Mouse (Mus musculus) hindbrain, embryonic 16.5 days (tissue): Measurements from ENCODE around the gene Cyp2t4. TPM values are rescaled to one million over a fixed set of nuclear protein-coding genes. Genes with fewer than 3 reads are reported as not detected.

ENCODE experiments used
- ATAC-seq: fragments of 200-750 bp; cut with Nextera tagmentation; 2 replicates; pipeline ENCODE4 v1.8.0; 2017; ENCODE audit warnings: moderate TSS enrichment, moderate library complexity
- H3K27ac ChIP-seq: fragments of 300-500 bp; sonication (generic); 2 replicates; pipeline ENCODE4 v1.5.1; 2014; ENCODE audit warnings: low read depth, mild to moderate bottlenecking, control low read depth, low read length, moderate library complexity
- H3K27me3 ChIP-seq: fragments of 300-500 bp; sonication (generic); replicated peaks from 2 replicates; pipeline ENCODE4 v1.6.1; 2014; ENCODE audit warnings: low read length; ENCODE audit not compliant: control insufficient read depth, insufficient read depth
- H3K36me3 ChIP-seq: fragments of 300-500 bp; sonication (generic); 2 replicates; pipeline ENCODE4 v1.6.1; 2014; ENCODE audit warnings: mild to moderate bottlenecking, low read length, moderate library complexity, mixed read lengths; ENCODE audit not compliant: control insufficient read depth, insufficient read depth
- H3K4me1 ChIP-seq: fragments of 300-500 bp; sonication (generic); 2 replicates; pipeline ENCODE4 v1.6.1; 2014; ENCODE audit warnings: low read depth, low read length; ENCODE audit not compliant: control insufficient read depth, insufficient read depth
- H3K4me2 ChIP-seq: fragments of 300-500 bp; sonication (generic); 2 replicates; pipeline ENCODE4 v1.6.1; 2014; ENCODE audit warnings: mild to moderate bottlenecking, low read length, control low read depth, moderate library complexity
- H3K4me3 ChIP-seq: fragments of 300-500 bp; sonication (generic); 2 replicates; pipeline ENCODE4 v1.5.1; 2014; ENCODE audit warnings: mild to moderate bottlenecking, low read length, control low read depth, moderate library complexity
- H3K9ac ChIP-seq: fragments of 300-500 bp; sonication (generic); 2 replicates; pipeline ENCODE4 v1.6.1; 2014; ENCODE audit warnings: low read depth, mild to moderate bottlenecking, control low read depth, low read length, moderate library complexity
- H3K9me3 ChIP-seq: fragments of 300-500 bp; sonication (generic); 2 replicates; pipeline ENCODE4 v1.6.1; 2014; ENCODE audit warnings: mild to moderate bottlenecking, low read length, moderate library complexity; ENCODE audit not compliant: control insufficient read depth
- WGBS: fragments of 180-500 bp; shearing (Covaris S2); extraction: QIAGEN DNeasy Blood & Tissue Kit; methylation state at CpG from one replicate; pipeline ENCODE4 v1.1.7; 2014; 5-methylcytosine and 5-hydroxymethylcytosine counted together
- polyA plus RNA-seq: library from polyadenylated mRNA; unstranded; fragments of >200 nt; fragmentation: Nextera tagmentation; extraction: Ambion mirVana; gene quantifications from 2 replicates; pipeline ENCODE4 v1.2.1, GENCODE M21; 2015

Gene Cyp2t4
- polyA plus RNA-seq, 1 experiment from 2014 or later = 0.13 TPM

DNA sequence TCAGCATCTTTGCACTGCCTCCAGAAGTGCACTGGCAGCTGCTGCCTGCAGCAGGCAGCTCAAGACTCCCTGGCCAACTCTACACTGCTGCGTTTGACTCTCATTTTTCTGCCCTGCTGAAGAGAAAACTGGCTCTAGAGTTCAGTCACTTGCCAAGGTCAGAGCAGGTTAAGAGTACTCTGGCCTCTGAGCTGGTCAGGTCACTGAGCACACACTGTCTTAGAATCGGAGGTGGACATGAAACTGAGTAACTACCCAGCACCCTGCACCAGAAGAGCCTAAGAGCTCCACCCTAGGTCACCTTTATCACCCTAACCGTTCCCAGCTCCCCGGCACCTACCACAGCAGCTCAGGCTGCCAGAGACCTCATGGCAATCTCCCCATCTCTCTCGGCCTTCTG is 32.5 kb downstream of the Cyp2t4 start:
- Histone ChIP-seq H3K4me1 (no peaks in the 10 kb centered on the region), H3K4me2 (no peak overlapping the region), H3K27ac (no peak overlapping the region), H3K4me3 (no peak overlapping the region), H3K9me3 (no peaks in the 10 kb centered on the region), H3K27me3 (no peaks in the 10 kb centered on the region), H3K36me3 (peaks cover 57% of the 10 kb centered on the region), H3K9ac (no peak overlapping the region)
- WGBS = 93% methylated on average over 5 of the region's 5 CpGs
- ATAC-seq = no peak

DNA sequence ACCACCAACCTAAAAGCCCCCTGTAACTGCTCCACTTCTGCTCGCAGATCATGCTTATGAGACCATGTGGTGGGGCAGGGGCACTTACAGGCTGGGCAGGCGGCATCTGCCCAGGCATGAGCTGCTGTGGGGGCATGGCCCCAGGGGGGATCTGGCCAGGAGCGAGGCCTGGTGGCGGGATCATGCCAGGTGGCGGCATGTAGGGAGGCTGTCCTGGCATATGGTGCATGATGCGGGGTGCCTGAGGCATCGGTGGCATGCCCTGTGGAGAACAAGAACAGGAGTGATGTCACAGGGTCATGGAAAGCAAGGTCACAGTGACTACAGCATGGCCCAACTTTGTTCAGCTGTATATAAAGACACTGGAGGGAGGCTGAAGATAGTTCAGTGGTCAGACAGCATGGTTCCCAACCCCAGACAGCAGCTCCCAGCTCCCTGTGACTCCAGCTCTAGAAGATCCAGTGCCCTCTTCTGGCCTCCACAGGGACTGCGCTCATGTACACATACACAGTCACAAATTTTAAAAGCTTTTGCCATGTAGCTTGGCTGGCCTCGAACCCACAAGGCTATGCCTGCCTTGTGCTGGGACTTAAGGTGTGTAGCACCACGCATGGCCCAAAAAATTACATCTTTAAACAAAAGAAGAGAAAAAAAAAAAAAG is 35.9 kb downstream of the Cyp2t4 start:
- Histone ChIP-seq H3K36me3 (peaks cover 75% of the 10 kb centered on the region), H3K9me3 (no peaks in the 10 kb centered on the region), H3K4me1 (peaks cover 10% of the 10 kb centered on the region), H3K27ac (no peak overlapping the region), H3K4me3 (no peak overlapping the region), H3K9ac (no peak overlapping the region), H3K4me2 (no peak overlapping the region), H3K27me3 (no peaks in the 10 kb centered on the region)
- WGBS = 81% methylated on average over 10 of the region's 10 CpGs
- ATAC-seq = no peak

DNA sequence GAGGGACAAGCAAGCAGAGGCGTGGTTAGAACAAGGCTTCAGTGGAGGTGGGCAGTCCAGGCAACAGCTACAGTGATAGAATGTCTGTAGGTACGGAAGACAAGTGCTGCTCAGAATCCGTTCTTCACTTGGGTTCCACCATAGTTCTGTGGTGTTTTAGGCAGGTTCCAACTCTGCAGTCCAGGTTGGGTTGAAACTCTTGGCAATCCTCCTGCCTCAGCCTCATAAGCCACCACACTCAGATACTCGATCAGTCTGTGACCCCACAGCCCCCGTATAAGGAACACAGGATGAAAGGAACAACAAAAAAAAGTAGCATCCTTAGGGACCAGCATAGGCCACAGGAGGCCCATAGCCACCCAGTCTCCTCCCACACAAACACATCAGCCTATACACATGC is 38.9 kb downstream of the Cyp2t4 start:
- 98% methylated on average over 5 of the region's 5 CpGs for WGBS

DNA sequence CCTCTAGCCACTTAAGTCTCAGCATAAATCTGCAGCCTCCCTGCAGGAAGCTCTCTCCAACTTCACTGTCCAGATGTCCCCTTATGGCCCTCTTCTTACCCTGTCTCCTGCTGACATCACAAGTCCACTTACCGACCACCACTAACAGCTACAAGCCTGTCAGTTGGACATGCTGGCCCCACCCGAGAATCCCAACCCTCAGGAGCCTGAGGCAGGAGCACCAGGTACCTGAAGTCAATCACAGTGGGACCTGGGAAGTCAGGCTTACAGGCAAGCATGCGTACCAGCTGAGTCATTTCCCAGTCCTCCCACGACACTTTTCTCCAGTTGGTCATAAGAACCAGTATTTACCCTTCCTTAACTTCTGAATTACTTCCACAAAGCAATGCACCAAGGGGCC is 40.2 kb downstream of the Cyp2t4 start:
- 90% methylated on average over 4 of the region's 4 CpGs for WGBS
- Histone ChIP-seq H3K4me1 (peaks cover 20% of the 10 kb centered on the region), H3K36me3 (peaks cover 43% of the 10 kb centered on the region), H3K27me3 (no peaks in the 10 kb centered on the region), H3K4me3 (no peak overlapping the region), H3K27ac (no peak overlapping the region), H3K4me2 (no peak overlapping the region), H3K9me3 (no peaks in the 10 kb centered on the region), H3K9ac (no peak overlapping the region)
- ATAC-seq = no peak

More for the DNA sequence above, 38.9 kb downstream of the Cyp2t4 start:
- no peak overlapping the region for H3K27ac ChIP-seq
- peaks cover 20% of the 10 kb centered on the region for H3K4me1 ChIP-seq
- no peaks in the 10 kb centered on the region for H3K9me3 ChIP-seq
- no peak overlapping the region for H3K9ac ChIP-seq
- H3K4me2 ChIP-seq = no peak overlapping the region
- H3K27me3 ChIP-seq = no peaks in the 10 kb centered on the region
- peaks cover 52% of the 10 kb centered on the region for H3K36me3 ChIP-seq
- no peak for ATAC-seq
- no peak overlapping the region for H3K4me3 ChIP-seq

DNA sequence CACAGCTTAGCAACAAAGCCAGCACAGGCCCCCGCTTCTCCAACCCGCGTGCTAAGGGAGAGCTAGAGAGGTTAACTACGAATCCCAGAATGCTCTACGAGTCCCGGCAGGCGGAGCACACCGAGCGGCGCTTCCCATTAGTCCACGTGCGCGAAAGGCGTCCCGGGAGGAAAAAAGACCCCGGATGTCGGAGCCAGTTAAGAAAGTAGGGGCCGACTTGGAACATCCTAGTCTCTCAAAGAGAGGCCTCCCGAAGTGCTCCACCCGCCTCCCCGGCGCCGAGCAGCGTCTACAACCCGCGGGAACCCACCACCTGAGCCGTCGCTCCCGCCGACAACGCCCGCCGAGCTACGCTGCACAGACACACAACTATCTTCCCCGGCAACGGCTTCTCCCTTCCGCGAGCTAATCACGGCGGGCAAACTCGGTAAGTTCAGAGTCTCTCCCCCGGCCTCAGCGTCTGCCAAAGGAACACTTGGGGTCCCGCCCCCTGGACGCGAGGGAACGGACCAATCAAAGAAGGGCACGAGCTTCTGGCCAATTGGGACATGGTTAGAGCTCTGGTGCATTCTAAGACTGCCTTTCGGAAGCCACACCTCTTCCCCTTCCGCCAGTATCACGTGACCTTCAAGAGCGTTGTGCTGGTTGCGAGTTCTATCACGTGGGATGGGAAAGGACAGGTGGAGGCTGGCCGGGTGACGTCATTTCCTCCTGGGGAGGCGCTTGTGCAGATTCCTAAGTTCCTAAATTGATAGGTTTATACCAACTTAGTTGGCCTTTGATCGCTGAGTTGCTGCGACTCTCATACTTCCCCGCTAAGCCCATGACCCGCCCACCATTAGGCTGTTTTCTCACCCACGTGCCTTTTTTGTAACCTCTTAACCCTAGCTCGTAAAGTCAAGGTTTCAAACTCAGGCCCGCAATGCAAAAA is 42.4 kb downstream of the Cyp2t4 start, which contains the start of the genes BC024978 and Snrpa:
TSS of gene BC024978 (plus strand) at position 101 of the 931 bp plus-strand sequence.
TSS of gene Snrpa (minus strand) at position 591 of the 931 bp plus-strand sequence.
- peaks cover 21% of the 10 kb centered on the region for H3K36me3 ChIP-seq
- H3K4me3 ChIP-seq = peak within 1 kb of the TSS; percentile 83
- no peaks in the 10 kb centered on the region for H3K27me3 ChIP-seq
- ATAC-seq = peak; percentile 98
- no peaks in the 10 kb centered on the region for H3K9me3 ChIP-seq
- peaks cover 20% of the 10 kb centered on the region for H3K4me1 ChIP-seq
- H3K4me2 ChIP-seq = peak within 1 kb of the TSS; percentile 94
- H3K27ac ChIP-seq = peak within 1 kb of the TSS; percentile 98
- peak within 1 kb of the TSS; percentile 88 for H3K9ac ChIP-seq
- WGBS = under 1% methylated on average over 64 of the region's 64 CpGs

DNA sequence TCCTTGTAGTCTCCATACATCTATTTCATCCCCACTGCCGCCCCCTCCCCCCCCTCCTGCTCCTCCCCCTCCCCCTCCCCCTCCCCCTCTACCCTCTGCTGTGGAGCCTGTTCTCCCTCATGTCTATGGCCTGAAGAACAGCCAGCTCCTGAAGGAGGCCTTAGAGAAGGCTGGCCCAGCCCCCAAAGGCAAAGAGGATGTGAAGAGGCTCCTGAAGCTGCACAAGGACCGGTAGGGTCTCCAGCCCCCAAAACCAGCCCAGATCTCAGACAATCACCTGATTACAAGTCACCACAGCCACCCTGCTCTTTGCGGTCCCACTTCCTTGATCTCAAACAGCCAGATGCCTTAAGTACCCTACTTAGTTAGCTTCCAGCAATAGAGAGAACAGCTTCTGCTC is 43.6 kb downstream of the Cyp2t4 start:
- H3K9ac ChIP-seq = no peak overlapping the region
- ATAC-seq = no peak
- peaks cover 20% of the 10 kb centered on the region for H3K4me1 ChIP-seq
- no peak overlapping the region for H3K4me3 ChIP-seq
- H3K4me2 ChIP-seq = no peak overlapping the region
- WGBS = 95% methylated on average over 3 of the region's 3 CpGs
- H3K27me3 ChIP-seq = no peaks in the 10 kb centered on the region
- H3K9me3 ChIP-seq = no peaks in the 10 kb centered on the region
- H3K36me3 ChIP-seq = peaks cover 9% of the 10 kb centered on the region
- no peak overlapping the region for H3K27ac ChIP-seq

DNA sequence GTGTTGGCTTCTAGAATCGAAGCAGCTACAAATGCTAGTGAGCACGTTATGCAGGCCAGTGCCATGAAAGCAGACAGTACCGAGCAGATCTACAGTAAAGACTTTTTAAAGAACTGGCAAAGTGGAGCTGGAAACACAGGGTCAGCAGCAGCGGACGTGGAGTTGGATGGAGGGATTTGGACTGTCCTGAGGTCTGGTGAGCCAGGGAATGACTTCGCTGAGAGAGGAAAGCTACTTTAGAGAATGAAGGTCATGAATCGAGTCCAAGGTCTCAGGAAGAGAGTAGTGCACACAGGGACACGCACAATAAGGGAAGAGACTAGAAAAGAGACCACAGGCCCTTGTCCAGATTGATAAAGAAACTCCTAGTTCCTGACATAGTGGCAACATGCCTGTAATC is 44.1 kb downstream of the Cyp2t4 start:
- Histone ChIP-seq H3K27me3 (no peaks in the 10 kb centered on the region), H3K9me3 (no peaks in the 10 kb centered on the region), H3K36me3 (peaks cover 7% of the 10 kb centered on the region; the same call in 1 of the 2 replicates), H3K9ac (no peak overlapping the region), H3K4me2 (no peak overlapping the region), H3K27ac (no peak overlapping the region), H3K4me3 (no peak overlapping the region), H3K4me1 (peaks cover 20% of the 10 kb centered on the region)
- no peak for ATAC-seq
- 94% methylated on average over 8 of the region's 8 CpGs for WGBS

DNA sequence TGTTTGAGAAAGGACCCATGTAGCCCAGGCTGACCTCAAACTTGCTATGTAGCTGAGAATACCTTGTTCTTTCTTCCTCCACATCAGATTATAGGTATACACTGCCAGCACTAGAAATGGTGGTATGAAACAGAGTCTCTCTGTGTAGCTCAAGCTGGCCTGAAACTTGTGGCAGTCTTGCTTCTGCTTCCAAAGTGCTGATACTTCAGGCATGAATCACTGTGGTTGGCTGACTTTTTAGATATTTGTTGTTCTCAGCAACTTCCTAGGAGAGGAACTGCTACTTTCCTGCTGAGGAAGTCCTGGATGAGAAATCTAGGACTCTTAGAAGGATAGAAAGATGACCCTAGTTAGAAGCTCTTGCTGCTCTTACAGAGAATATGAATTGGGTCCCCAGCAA is 44.8 kb downstream of the Cyp2t4 start:
- H3K4me3 ChIP-seq = no peak overlapping the region
- ATAC-seq = no peak
- H3K4me1 ChIP-seq = peaks cover 18% of the 10 kb centered on the region
- H3K9ac ChIP-seq = no peak overlapping the region
- no peaks in the 10 kb centered on the region for H3K9me3 ChIP-seq
- H3K27ac ChIP-seq = no peak overlapping the region
- H3K4me2 ChIP-seq = no peak overlapping the region
- H3K36me3 ChIP-seq = peaks cover 7% of the 10 kb centered on the region; the same call in 1 of the 2 replicates
- no peaks in the 10 kb centered on the region for H3K27me3 ChIP-seq

DNA sequence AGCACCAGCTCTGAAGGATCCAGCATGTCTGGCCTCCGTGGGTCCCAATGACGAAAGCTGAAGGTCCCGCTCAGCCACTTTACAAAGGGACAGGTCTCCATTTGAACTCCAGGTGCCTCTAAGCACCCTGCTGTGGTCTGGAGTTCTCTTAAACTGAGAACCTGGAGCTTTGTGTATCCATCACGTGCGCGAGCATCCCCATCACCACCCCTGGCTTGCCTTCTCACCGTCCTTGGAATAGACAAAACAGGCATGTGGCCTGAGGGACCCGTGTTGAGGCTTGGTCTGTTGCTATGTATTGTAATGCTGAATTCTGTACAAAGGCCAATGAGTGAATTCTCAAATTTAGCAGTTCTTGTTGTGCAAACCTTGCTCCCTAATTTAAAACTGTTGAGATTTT is 45.3 kb downstream of the Cyp2t4 start:
- Histone ChIP-seq H3K36me3 (peaks cover 7% of the 10 kb centered on the region; the same call in 1 of the 2 replicates), H3K27ac (no peak overlapping the region), H3K4me2 (no peak overlapping the region), H3K4me3 (no peak overlapping the region), H3K4me1 (peaks cover 14% of the 10 kb centered on the region), H3K9ac (no peak overlapping the region), H3K27me3 (no peaks in the 10 kb centered on the region), H3K9me3 (no peaks in the 10 kb centered on the region)
- ATAC-seq = no peak
- WGBS = 94% methylated on average over 8 of the region's 8 CpGs
